Mouse (Mus musculus) olfactory bulb, adult 2 months (tissue): ENCODE data around the gene Chrna1. TPM values are rescaled to one million over a fixed set of nuclear protein-coding genes. Genes with fewer than 3 reads are reported as not detected.
A peak's percentile ranks its signal among the peaks of the same experiment; 100 is the strongest.

Source experiments
- H3K27ac ChIP-seq: fragments of 200-500 bp; 2 replicates; pipeline ENCODE4 v1.5.1; 2012; ENCODE audit warnings: low read depth, low read length; ENCODE audit not compliant: insufficient read depth
- H3K4me1 ChIP-seq: fragments of 200-500 bp; 2 replicates; pipeline ENCODE4 v1.6.1; 2012; ENCODE audit warnings: low read length; ENCODE audit not compliant: control insufficient read depth, insufficient read depth
- H3K4me3 ChIP-seq: fragments of 200-500 bp; 2 replicates; pipeline ENCODE4 v1.5.1; 2012; ENCODE audit warnings: mild to moderate bottlenecking, low read depth, low read length, moderate library complexity; ENCODE audit not compliant: insufficient read depth
- CTCF ChIP-seq: fragments of 200-500 bp; IDR thresholded peaks from 2 replicates; pipeline ENCODE4 v1.5.1; 2012; ENCODE audit warnings: low read depth, mild to moderate bottlenecking, low read length, moderate library complexity; ENCODE audit not compliant: insufficient read depth
- POLR2A ChIP-seq: fragments of 200-500 bp; IDR thresholded peaks from 2 replicates; pipeline ENCODE4 v1.6.1; 2012; ENCODE audit warnings: mild to moderate bottlenecking, low read depth, low read length, moderate library complexity; ENCODE audit not compliant: insufficient read depth
- WGBS: fragments of 180-500 bp; shearing (Covaris S2); methylation state at CpG from one replicate; pipeline ENCODE4 v1.1.7; 2018; 5-methylcytosine and 5-hydroxymethylcytosine counted together
- polyA plus RNA-seq: library from polyadenylated mRNA; stranded (reverse); fragments of >200 nt; gene quantifications from 2 replicates; pipeline ENCODE4 v1.2.4, GENCODE M21; 2012; ENCODE audit warnings: low replicate concordance; ENCODE audit not compliant: missing spikeins, insufficient read depth, insufficient read length

Gene Chrna1
- polyA plus RNA-seq, 1 experiment: not detected

- Histone ChIP-seq H3K4me1 (peaks cover 34% of the 10 kb centered on the region), H3K27ac (peak overlapping the region; percentile 74), H3K4me3 (no peak overlapping the region)
- 8% methylated on average over 9 of the region's 9 CpGs for WGBS
- TF ChIP-seq POLR2A (no peak), CTCF (no peak)
Measured at GRCm38 (mm10) chr2:73596786-73597185, 16.6 kb upstream of the Chrna1 start.

GRCm38 (mm10) chr2:73596326-73596725 is 16.2 kb upstream of the Chrna1 start:
- 65% methylated on average over 5 of the region's 5 CpGs for WGBS
- Histone ChIP-seq H3K4me3 (no peak overlapping the region), H3K4me1 (peaks cover 36% of the 10 kb centered on the region), H3K27ac (peak overlapping the region; percentile 74)
- no peak for TF ChIP-seq CTCF
- TF ChIP-seq POLR2A: no peak

GRCm38 (mm10) chr2:73593101-73593439 is 12.9 kb upstream of the Chrna1 start:
- TF ChIP-seq CTCF (no peak), POLR2A (no peak)
- H3K4me3 ChIP-seq: no peak overlapping the region
- H3K27ac ChIP-seq: peak overlapping the region; percentile 78
- WGBS: 79% methylated on average over 2 of the region's 2 CpGs
- H3K4me1 ChIP-seq: peaks cover 47% of the 10 kb centered on the region

GRCm38 (mm10) chr2:73592231-73593100 is 12.3 kb upstream of the Chrna1 start:
- Histone ChIP-seq H3K27ac (peak overlapping the region; percentile 78), H3K4me1 (peaks cover 47% of the 10 kb centered on the region), H3K4me3 (no peak overlapping the region)
- WGBS: 59% methylated on average over 14 of the region's 14 CpGs
- TF ChIP-seq POLR2A: no peak
- TF ChIP-seq CTCF: no peak

GRCm38 (mm10) chr2:73591246-73591645 is 11.1 kb upstream of the Chrna1 start:
- peaks cover 44% of the 10 kb centered on the region for H3K4me1 ChIP-seq
- no peak overlapping the region for H3K4me3 ChIP-seq
- no peak overlapping the region for H3K27ac ChIP-seq
- TF ChIP-seq POLR2A (no peak), CTCF (no peak)
- 71% methylated on average over 6 of the region's 6 CpGs for WGBS

GRCm38 (mm10) chr2:73590106-73590505 is 10.0 kb upstream of the Chrna1 start:
- H3K4me1 ChIP-seq: peaks cover 46% of the 10 kb centered on the region
- WGBS: 34% methylated on average over 12 of the region's 12 CpGs
- TF ChIP-seq POLR2A: no peak
- TF ChIP-seq CTCF: no peak
- no peak overlapping the region for H3K27ac ChIP-seq
- no peak overlapping the region for H3K4me3 ChIP-seq

GRCm38 (mm10) chr2:73588951-73589350 is 8.8 kb upstream of the Chrna1 start:
- Histone ChIP-seq H3K4me1 (peaks cover 43% of the 10 kb centered on the region), H3K27ac (no peak overlapping the region), H3K4me3 (no peak overlapping the region)
- no peak for TF ChIP-seq POLR2A
- TF ChIP-seq CTCF: no peak
- 77% methylated on average over 2 of the region's 2 CpGs for WGBS

- no peak overlapping the region for H3K4me3 ChIP-seq
- peaks cover 31% of the 10 kb centered on the region for H3K4me1 ChIP-seq
- TF ChIP-seq POLR2A (no peak), CTCF (no peak)
- 56% methylated on average over 4 of the region's 4 CpGs for WGBS
- no peak overlapping the region for H3K27ac ChIP-seq
Measured at GRCm38 (mm10) chr2:73587109-73587506, 7.0 kb upstream of the Chrna1 start.

- WGBS: 52% methylated on average over 10 of the region's 10 CpGs
- Histone ChIP-seq H3K27ac (no peak overlapping the region), H3K4me1 (peaks cover 27% of the 10 kb centered on the region), H3K4me3 (no peak overlapping the region)
- TF ChIP-seq POLR2A: no peak
- TF ChIP-seq CTCF: no peak
Measured at GRCm38 (mm10) chr2:73586392-73587108, 6.4 kb upstream of the Chrna1 start.
